ENCODE assay signal across 21 mouse cellular contexts in genomic region chr11:85299880-85300279, GRCm38 (mm10).
"Had no signal": no experiment of that assay in that cellular context is flagged by ENCODE, and none has a peak within 500 bp of the region (broad histone marks: within the 10 kb centered on the region; RNA-seq: fewer than 3 reads in every experiment).

No protein-coding gene starts in this region.

- H3K4me1 ChIP-seq: limb, embryonic 12.5 days; limb, embryonic 15.5 days; lung, embryonic 15.5 days; midbrain, embryonic 10.5 days; midbrain, embryonic 13.5 days had no signal

- H3K9me3 ChIP-seq: limb, embryonic 12.5 days; limb, embryonic 15.5 days; lung, embryonic 15.5 days; midbrain, embryonic 10.5 days; midbrain, embryonic 13.5 days had no signal

- H3K9ac ChIP-seq: limb, embryonic 12.5 days; limb, embryonic 15.5 days; lung, embryonic 15.5 days; midbrain, embryonic 13.5 days had no signal

- H3K27me3 ChIP-seq: limb, embryonic 12.5 days; limb, embryonic 15.5 days; lung, embryonic 15.5 days; midbrain, embryonic 13.5 days had no signal

- DNase-seq: kidney, adult 18-20 months; kidney, adult 9 months; kidney, postnatal 14 days; kidney, postnatal 4 days; left cerebral cortex, postnatal 4 days; lung, adult 18-20 months; lung, postnatal 14 days; lung, postnatal 4 days; right cerebral cortex, adult 18-20 months; right cerebral cortex, postnatal 14 days; right cerebral cortex, postnatal 4 days; thymus, adult 2 months; thymus, postnatal 14 days; thymus, postnatal 4 days had no signal

- H3K27ac ChIP-seq: limb, embryonic 12.5 days; limb, embryonic 15.5 days; lung, embryonic 15.5 days; midbrain, embryonic 10.5 days; midbrain, embryonic 13.5 days; stomach, postnatal 0 days had no signal

- H3K4me2 ChIP-seq: limb, embryonic 12.5 days; limb, embryonic 15.5 days; lung, embryonic 15.5 days; midbrain, embryonic 13.5 days had no signal

- H3K4me3 ChIP-seq: limb, embryonic 12.5 days; limb, embryonic 15.5 days; lung, embryonic 15.5 days; midbrain, embryonic 10.5 days; midbrain, embryonic 13.5 days had no signal

- ATAC-seq: intestine, embryonic 16.5 days; midbrain, embryonic 13.5 days had no signal

- H3K36me3 ChIP-seq: limb, embryonic 12.5 days; limb, embryonic 15.5 days; lung, embryonic 15.5 days; midbrain, embryonic 10.5 days; midbrain, embryonic 13.5 days had no signal
